In genomic region chr1:54906322-54906721, GRCm38 (mm10) we compare ENCODE assay signal across 9 mouse cellular contexts. TPM values are rescaled to one million over a fixed set of nuclear protein-coding genes. Genes with fewer than 3 reads are reported as not detected.
DNase-seq lines count a peak whose midpoint lies in the region; ATAC-seq lines count a peak whose summit lies in the region.
"Had no signal": no experiment of that assay in that cellular context is flagged by ENCODE, and none has a peak within 500 bp of the region (broad histone marks: within the 10 kb centered on the region; RNA-seq: fewer than 3 reads in every experiment).

No protein-coding gene starts in this region.

- peak; percentile 57 for ATAC-seq in hindbrain, embryonic 13.5 days (ENCODE audit: low FRiP score)
- no peak for ATAC-seq in hindbrain, embryonic 11.5 days (ENCODE audit: low FRiP score)
- no peak; the same call in 1 of the 2 replicates for ATAC-seq in forebrain, embryonic 14.5 days
- ATAC-seq in limb, embryonic 13.5 days (ENCODE audit: low FRiP score, low read depth), result no peak

- peaks cover 9% of the 10 kb centered on the region for H3K36me3 ChIP-seq in hindbrain, embryonic 13.5 days
- no peaks in the 10 kb centered on the region for H3K36me3 ChIP-seq in hindbrain, embryonic 11.5 days (ENCODE audit: control insufficient read depth, insufficient read depth, low read length)
- no peaks in the 10 kb centered on the region for H3K36me3 ChIP-seq in forebrain, embryonic 14.5 days (ENCODE audit: control insufficient read depth, insufficient read depth, low read length)
- H3K36me3 ChIP-seq in limb, embryonic 13.5 days, result peaks cover 7% of the 10 kb centered on the region; the same call in 1 of the 2 replicates

- H3K27ac ChIP-seq in hindbrain, embryonic 13.5 days, result peak overlapping the region; percentile 52
- no peak overlapping the region for H3K27ac ChIP-seq in hindbrain, embryonic 11.5 days (ENCODE audit: low read depth, low read length)
- peak overlapping the region; percentile 27; the same call in 1 of the 2 replicates for H3K27ac ChIP-seq in forebrain, embryonic 14.5 days (ENCODE audit: low read depth, low read length)
- H3K27ac ChIP-seq in limb, embryonic 13.5 days, result peak overlapping the region; percentile 91
- H3K27ac ChIP-seq: heart, adult 2 months had no signal

- no peaks in the 10 kb centered on the region for H3K27me3 ChIP-seq in hindbrain, embryonic 13.5 days
- H3K27me3 ChIP-seq in hindbrain, embryonic 11.5 days (ENCODE audit: control insufficient read depth, insufficient read depth, low read length), result no peaks in the 10 kb centered on the region
- H3K27me3 ChIP-seq in forebrain, embryonic 14.5 days (replicated peaks; ENCODE audit: control insufficient read depth, insufficient read depth, low read length), result no peaks in the 10 kb centered on the region
- no peaks in the 10 kb centered on the region for H3K27me3 ChIP-seq in limb, embryonic 13.5 days

- DNase-seq in hindbrain, embryonic 11.5 days (ENCODE audit: low spot score), result no peak
- DNase-seq in NIH3T3 (ENCODE audit: low read depth), result peak; percentile 64
- no peak for DNase-seq in forebrain, embryonic 14.5 days (ENCODE audit: low spot score)
- no peak for DNase-seq in testis, postnatal 14 days (ENCODE audit: low spot score)
- no peak for DNase-seq in kidney, postnatal 25 days
- no peak for DNase-seq in left cerebral cortex, adult 11 months (ENCODE audit: low spot score)
- DNase-seq: heart, adult 2 months had no signal

- no peak overlapping the region for H3K4me2 ChIP-seq in hindbrain, embryonic 13.5 days
- H3K4me2 ChIP-seq in hindbrain, embryonic 11.5 days (replicated peaks; ENCODE audit: low read depth, low read length), result no peak overlapping the region
- H3K4me2 ChIP-seq in forebrain, embryonic 14.5 days (ENCODE audit: low read length), result no peak overlapping the region
- peak overlapping the region; percentile 61 for H3K4me2 ChIP-seq in limb, embryonic 13.5 days (replicated peaks)

- H3K9me3 ChIP-seq in hindbrain, embryonic 13.5 days, result 0 out of 2 replicates have a peak, but pooled peaks cover 5% of the 10 kb centered on the region
- no peaks in the 10 kb centered on the region for H3K9me3 ChIP-seq in hindbrain, embryonic 11.5 days (ENCODE audit: control insufficient read depth, low read length)
- no peaks in the 10 kb centered on the region for H3K9me3 ChIP-seq in forebrain, embryonic 14.5 days (replicated peaks; ENCODE audit: control insufficient read depth, low read length)
- H3K9me3 ChIP-seq in limb, embryonic 13.5 days, result peaks cover 6% of the 10 kb centered on the region; the same call in 1 of the 2 replicates

- H3K4me1 ChIP-seq in hindbrain, embryonic 13.5 days (replicated peaks), result peaks cover 27% of the 10 kb centered on the region
- H3K4me1 ChIP-seq in hindbrain, embryonic 11.5 days (replicated peaks; ENCODE audit: control insufficient read depth, insufficient read depth, low read length), result no peaks in the 10 kb centered on the region
- peaks cover 3% of the 10 kb centered on the region for H3K4me1 ChIP-seq in forebrain, embryonic 14.5 days (ENCODE audit: control insufficient read depth, insufficient read depth, low read length)
- H3K4me1 ChIP-seq in limb, embryonic 13.5 days, result peaks cover 67% of the 10 kb centered on the region

- H3K9ac ChIP-seq in hindbrain, embryonic 13.5 days, result no peak overlapping the region
- H3K9ac ChIP-seq in hindbrain, embryonic 11.5 days (ENCODE audit: low read depth, low read length), result no peak overlapping the region
- no peak overlapping the region for H3K9ac ChIP-seq in forebrain, embryonic 14.5 days (ENCODE audit: low read length)
- peak overlapping the region; percentile 50 for H3K9ac ChIP-seq in limb, embryonic 13.5 days

- H3K4me3 ChIP-seq in hindbrain, embryonic 13.5 days, result no peak overlapping the region
- H3K4me3 ChIP-seq in hindbrain, embryonic 11.5 days (ENCODE audit: low read depth, low read length), result no peak overlapping the region
- H3K4me3 ChIP-seq in forebrain, embryonic 14.5 days (ENCODE audit: low read depth, low read length), result no peak overlapping the region
- peak overlapping the region; percentile 33 for H3K4me3 ChIP-seq in limb, embryonic 13.5 days
- H3K4me3 ChIP-seq: heart, adult 2 months had no signal

- WGBS in hindbrain, embryonic 13.5 days, result 75% methylated on average over 8 of the region's 8 CpGs
- WGBS in hindbrain, embryonic 11.5 days, result 70% methylated on average over 8 of the region's 8 CpGs
- WGBS in forebrain, embryonic 14.5 days, result 87% methylated on average over 8 of the region's 8 CpGs
- WGBS in limb, embryonic 13.5 days, result 47% methylated on average over 8 of the region's 8 CpGs

RNA-seq across cellular contexts. Expression of gene Ankrd44, which starts 19.9 kb away (rescaled TPM):
- polyA plus RNA-seq in hindbrain, embryonic 13.5 days (2015; fragmentation: Nextera tagmentation; extraction: Ambion mirVana), result 20.9 and 21.1 TPM in 2 replicates
- 15.1 and 19.4 TPM in 2 replicates for polyA plus RNA-seq in hindbrain, embryonic 11.5 days (2014; fragmentation: Nextera tagmentation; extraction: Ambion mirVana)
- 18.9 and 24.4 TPM in 2 replicates for polyA plus RNA-seq in forebrain, embryonic 14.5 days (2014; fragmentation: Nextera tagmentation; extraction: Ambion mirVana)
- 20.3 and 23.0 TPM in 2 replicates for polyA plus RNA-seq in limb, embryonic 13.5 days (2015; fragmentation: Nextera tagmentation; extraction: Ambion mirVana)
